Comparison of ENCODE assay signal across 12 mouse cellular contexts in genomic region chr2:4472760-4473480, GRCm38 (mm10).
DNase-seq lines count a peak whose midpoint lies in the region; ATAC-seq and TF ChIP-seq lines count a peak whose summit lies in the region.
"Had no signal": no experiment of that assay in that cellular context is flagged by ENCODE, and none has a peak within 500 bp of the region (broad histone marks: within the 10 kb centered on the region; RNA-seq: fewer than 3 reads in every experiment).

No protein-coding gene starts in this region.

- no peak for ATAC-seq in heart, embryonic 12.5 days (ENCODE audit: insufficient number of reproducible peaks, low FRiP score)
- ATAC-seq in lung, postnatal 0 days: no peak
- ATAC-seq in hindbrain, postnatal 0 days: 0 out of 2 replicates have a peak, but pooled peaks have one; percentile 59
- ATAC-seq: midbrain, embryonic 13.5 days had no signal

- WGBS in heart, embryonic 12.5 days: 65% methylated on average over 7 of the region's 7 CpGs
- WGBS in lung, postnatal 0 days: 61% methylated on average over 7 of the region's 7 CpGs
- WGBS in hindbrain, postnatal 0 days: 31% methylated on average over 7 of the region's 7 CpGs

- H3K27ac ChIP-seq in heart, embryonic 12.5 days (ENCODE audit: poor library complexity, severe bottlenecking): no peak overlapping the region
- H3K27ac ChIP-seq in lung, postnatal 0 days (ENCODE audit: low read length): no peak overlapping the region
- no peak overlapping the region for H3K27ac ChIP-seq in hindbrain, postnatal 0 days
- H3K27ac ChIP-seq: midbrain, embryonic 13.5 days; stomach, postnatal 0 days had no signal

- H3K9me3 ChIP-seq in heart, embryonic 12.5 days (replicated peaks): peaks cover 8% of the 10 kb centered on the region; the same call in 1 of the 2 replicates
- no peaks in the 10 kb centered on the region for H3K9me3 ChIP-seq in lung, postnatal 0 days (ENCODE audit: low read length)
- no peaks in the 10 kb centered on the region for H3K9me3 ChIP-seq in hindbrain, postnatal 0 days (ENCODE audit: low read length)

- no peak overlapping the region for H3K4me3 ChIP-seq in heart, embryonic 12.5 days
- H3K4me3 ChIP-seq in lung, postnatal 0 days (ENCODE audit: low read depth, low read length): no peak overlapping the region
- no peak overlapping the region for H3K4me3 ChIP-seq in hindbrain, postnatal 0 days (ENCODE audit: low read length)
- H3K4me3 ChIP-seq: embryonic facial prominence, embryonic 12.5 days; midbrain, embryonic 13.5 days had no signal

- H3K4me1 ChIP-seq in heart, embryonic 12.5 days (replicated peaks): peaks cover 45% of the 10 kb centered on the region
- H3K4me1 ChIP-seq in lung, postnatal 0 days (ENCODE audit: insufficient read depth, low read depth, low read length): no peaks in the 10 kb centered on the region; the same call in 1 of the 2 replicates
- peaks cover 11% of the 10 kb centered on the region; the same call in 1 of the 2 replicates for H3K4me1 ChIP-seq in hindbrain, postnatal 0 days (ENCODE audit: insufficient read depth, low read length)

- H3K4me2 ChIP-seq in heart, embryonic 12.5 days: no peak overlapping the region
- no peak overlapping the region for H3K4me2 ChIP-seq in lung, postnatal 0 days (replicated peaks; ENCODE audit: low read depth, low read length)
- H3K4me2 ChIP-seq in hindbrain, postnatal 0 days (ENCODE audit: low read depth, low read length): no peak overlapping the region
- H3K4me2 ChIP-seq: embryonic facial prominence, embryonic 12.5 days; midbrain, embryonic 13.5 days had no signal

- no peak overlapping the region for H3K9ac ChIP-seq in heart, embryonic 12.5 days
- H3K9ac ChIP-seq in lung, postnatal 0 days (replicated peaks; ENCODE audit: low read depth): no peak overlapping the region
- H3K9ac ChIP-seq in hindbrain, postnatal 0 days (replicated peaks; ENCODE audit: low read length): no peak overlapping the region
- H3K9ac ChIP-seq: embryonic facial prominence, embryonic 12.5 days; midbrain, embryonic 13.5 days had no signal

- peaks cover 3% of the 10 kb centered on the region for H3K36me3 ChIP-seq in heart, embryonic 12.5 days
- no peaks in the 10 kb centered on the region for H3K36me3 ChIP-seq in lung, postnatal 0 days (ENCODE audit: insufficient read depth, low read length)
- peaks cover 4% of the 10 kb centered on the region; the same call in 1 of the 2 replicates for H3K36me3 ChIP-seq in hindbrain, postnatal 0 days (ENCODE audit: insufficient read depth, low read length)

- no peak for TF ChIP-seq CTCF in lung, postnatal 0 days (IDR thresholded peaks at IDR 0.05)
- TF ChIP-seq CTCF in hindbrain, postnatal 0 days (IDR thresholded peaks at IDR 0.05; ENCODE audit: low read depth): no peak

- intact Hi-C loops in gastrocnemius, postnatal 14 days (cut with DNase I; ENCODE audit: low total_unique reads): no loop called here

- H3K27me3 ChIP-seq in heart, embryonic 12.5 days (replicated peaks): no peaks in the 10 kb centered on the region
- H3K27me3 ChIP-seq in lung, postnatal 0 days (replicated peaks; ENCODE audit: insufficient read depth, low read length): no peaks in the 10 kb centered on the region
- H3K27me3 ChIP-seq in hindbrain, postnatal 0 days (ENCODE audit: insufficient read depth, low read length): no peaks in the 10 kb centered on the region
- H3K27me3 ChIP-seq: embryonic facial prominence, embryonic 12.5 days; midbrain, embryonic 13.5 days had no signal

- peak; percentile 71 to 73 for DNase-seq in heart, adult 18-20 months
- peak; percentile 13 for DNase-seq in lung, postnatal 10 days
- no peak for DNase-seq in lung, postnatal 0 days (ENCODE audit: low spot score)
- DNase-seq in gastrocnemius, postnatal 14 days: peak; percentile 74
- DNase-seq in hindbrain, postnatal 0 days (ENCODE audit: low spot score): peak; percentile 57
- no peak for DNase-seq in spleen, postnatal 14 days (ENCODE audit: low spot score in 2 of 2)
- no peak for DNase-seq in spleen, postnatal 36 days (ENCODE audit: low spot score in 2 of 2)
- DNase-seq: kidney, adult 18-20 months had no signal

- no peak for TF ChIP-seq EP300 in lung, postnatal 0 days (IDR thresholded peaks at IDR 0.05)

Comparison
In these comparisons a context has a peak if more than half of its experiments do, and no peak if none do; other contexts are left out.
1. DNase-seq: peak in heart, adult 18-20 months (2 of 2), lung, postnatal 10 days (single experiment), gastrocnemius, postnatal 14 days (single experiment) and hindbrain, postnatal 0 days (single experiment); none in lung, postnatal 0 days (single experiment), spleen, postnatal 14 days (0 of 2) and spleen, postnatal 36 days (0 of 2).